Mouse (Mus musculus) CH12.LX (cell line): ENCODE results near the gene Herc4.

Experiments used
- CHD2 ChIP-seq: IDR thresholded peaks from 2 replicates; pipeline ENCODE4 v1.6.1; 2011; ENCODE audit warnings: low read length, improper control_type of control experiment
- CTCF ChIP-seq, 2 experiments: IDR thresholded peaks in 1 of 2; conservative IDR thresholded peaks in 1 of 2; 2 replicates each; pipeline ENCODE4 v1.5.1; 2011 to 2012; ENCODE audit warnings: low read depth in 2 of 2, low read length in 2 of 2, improper control_type of control experiment in 1 of 2, inconsistent platforms in 1 of 2, mild to moderate bottlenecking in 1 of 2, moderate library complexity in 1 of 2
- E2F4 ChIP-seq: IDR thresholded peaks from 2 replicates; pipeline ENCODE4 v1.6.1; 2011; ENCODE audit warnings: low read depth, low read length, improper control_type of control experiment; ENCODE audit not compliant: insufficient replicate concordance
- ELF1 ChIP-seq: IDR thresholded peaks from 2 replicates; pipeline ENCODE4 v1.6.1; 2014; ENCODE audit warnings: low read depth, mild to moderate bottlenecking, inconsistent platforms, low read length, improper control_type of control experiment
- EP300 ChIP-seq: IDR thresholded peaks from 2 replicates; pipeline ENCODE4 v1.6.1; 2011; ENCODE audit warnings: low read length, improper control_type of control experiment
- HCFC1 ChIP-seq: IDR thresholded peaks from 2 replicates; pipeline ENCODE4 v1.6.1; 2012; ENCODE audit warnings: low read depth, mild to moderate bottlenecking, inconsistent platforms, low read length, improper control_type of control experiment
- MAX ChIP-seq: IDR thresholded peaks from 2 replicates; pipeline ENCODE4 v1.6.1; 2011; ENCODE audit warnings: low read length, improper control_type of control experiment
- MEF2A ChIP-seq: IDR thresholded peaks from 2 replicates; pipeline ENCODE4 v1.6.1; 2014; ENCODE audit warnings: low read depth, mild to moderate bottlenecking, inconsistent platforms, low read length, improper control_type of control experiment, borderline replicate concordance
- NRF1 ChIP-seq: IDR thresholded peaks from 2 replicates; pipeline ENCODE4 v1.6.1; 2014; ENCODE audit warnings: low read depth, mild to moderate bottlenecking, inconsistent platforms, low read length, improper control_type of control experiment, moderate library complexity
- POLR2A ChIP-seq: IDR thresholded peaks from 2 replicates; pipeline ENCODE4 v1.6.1; 2011; ENCODE audit warnings: low read depth, mild to moderate bottlenecking, improper control_type of control experiment, low read length
- SIN3A ChIP-seq: IDR thresholded peaks from 2 replicates; pipeline ENCODE4 v1.6.1; 2012; ENCODE audit warnings: low read length, improper control_type of control experiment, inconsistent platforms
- USF1 ChIP-seq: IDR thresholded peaks from 2 replicates; pipeline ENCODE4 v1.6.1; 2014; ENCODE audit warnings: low read depth, mild to moderate bottlenecking, inconsistent platforms, low read length, improper control_type of control experiment

- TF ChIP-seq CTCF (conservative IDR thresholded peaks at IDR 0.05 in 1 of 2, IDR thresholded peaks at IDR 0.05 in 1 of 2; ENCODE audit: low read depth in 2 of 2, low read length in 2 of 2) (no peak), MAX (no peak), POLR2A (no peak), E2F4 (no peak), ELF1 (no peak), EP300 (no peak), USF1 (no peak), SIN3A (no peak), MEF2A (no peak), CHD2 (no peak), NRF1 (no peak), HCFC1 (no peak)
Observed at GRCm38 (mm10) chr10:63282417-63282816, 38.8 kb downstream of the Herc4 start.
